Mouse (Mus musculus) MEL (cell line): ENCODE measurements around the gene Slc25a48. TPM values are rescaled to one million over a fixed set of nuclear protein-coding genes. Genes with fewer than 3 reads are reported as not detected.

Experiments
- DNase-seq: peaks from one replicate; pipeline ENCODE4 v3.0.0; 2011; ENCODE audit warnings: low read depth, low spot score
- H3K27ac ChIP-seq: 2 replicates; pipeline ENCODE4 v1.5.1; 2012; ENCODE audit warnings: low read depth, mild to moderate bottlenecking, control low read depth, low read length, moderate library complexity; ENCODE audit not compliant: control insufficient read depth
- H3K27me3 ChIP-seq, 2 experiments: fragments of 150-350 bp in 1 of 2; sonication (generic) in 1 of 2; 2 replicates each; pipeline ENCODE4 v1.6.1; 2012; ENCODE audit warnings: low read length in 2 of 2, mild to moderate bottlenecking in 2 of 2, improper control_type of control experiment in 1 of 2, moderate library complexity in 1 of 2; ENCODE audit not compliant: insufficient read depth in 2 of 2, control insufficient read depth in 1 of 2
- H3K36me3 ChIP-seq, 2 experiments: 2 replicates each; pipeline ENCODE4 v1.6.1; 2012 to 2014; ENCODE audit warnings: low read length in 2 of 2, improper control_type of control experiment in 1 of 2, inconsistent platforms in 1 of 2, mild to moderate bottlenecking in 1 of 2; ENCODE audit not compliant: insufficient read depth in 2 of 2, control insufficient read depth in 1 of 2
- H3K4me1 ChIP-seq, 2 experiments: fragments of 150-350 bp in 1 of 2; sonication (generic) in 1 of 2; 2 replicates each; pipeline ENCODE4 v1.6.1; 2012; ENCODE audit warnings: low read length in 2 of 2, improper control_type of control experiment in 1 of 2, mild to moderate bottlenecking in 1 of 2; ENCODE audit not compliant: insufficient read depth in 2 of 2, control insufficient read depth in 1 of 2
- H3K4me3 ChIP-seq, 2 experiments: fragments of 150-350 bp in 1 of 2; sonication (generic) in 1 of 2; 2 replicates each; pipeline ENCODE4 v1.5.1; 2012; ENCODE audit warnings: low read depth in 2 of 2, low read length in 2 of 2, mild to moderate bottlenecking in 2 of 2, moderate library complexity in 2 of 2, control low read depth in 1 of 2, improper control_type of control experiment in 1 of 2; ENCODE audit not compliant: control insufficient read depth in 1 of 2, insufficient read depth in 1 of 2
- H3K79me2 ChIP-seq: 2 replicates; pipeline ENCODE4 v1.6.1; 2012; ENCODE audit warnings: mild to moderate bottlenecking, low read length, moderate library complexity; ENCODE audit not compliant: control insufficient read depth, poor library complexity, insufficient read depth
- H3K9ac ChIP-seq: 2 replicates; pipeline ENCODE4 v1.6.1; 2012; ENCODE audit warnings: low read depth, mild to moderate bottlenecking, control low read depth, low read length, moderate library complexity; ENCODE audit not compliant: control insufficient read depth, poor library complexity, severe bottlenecking
- H3K9me3 ChIP-seq: fragments of 150-350 bp; sonication (generic); replicated peaks from 2 replicates; pipeline ENCODE4 v1.6.1; 2012; ENCODE audit warnings: mild to moderate bottlenecking, low read length, improper control_type of control experiment, moderate library complexity; ENCODE audit not compliant: insufficient read depth
- CHD1 ChIP-seq: IDR thresholded peaks from 2 replicates; pipeline ENCODE4 v1.6.1; 2012; ENCODE audit warnings: low read depth, mild to moderate bottlenecking, inconsistent platforms, low read length, improper control_type of control experiment
- CTCF ChIP-seq, 3 experiments: IDR thresholded peaks in 2 of 3; conservative IDR thresholded peaks in 1 of 3; 2 replicates each; pipeline ENCODE4 v1.5.1; 2011 to 2012; ENCODE audit warnings: low read length in 3 of 3, low read depth in 2 of 3, mild to moderate bottlenecking in 2 of 3, improper control_type of control experiment in 1 of 3, inconsistent platforms in 1 of 3, mixed read lengths in 1 of 3, moderate library complexity in 1 of 3; ENCODE audit not compliant: control insufficient read depth in 1 of 3, insufficient read depth in 1 of 3, poor library complexity in 1 of 3, severe bottlenecking in 1 of 3
- E2F4 ChIP-seq: IDR thresholded peaks from 2 replicates; pipeline ENCODE4 v1.6.1; 2011; ENCODE audit warnings: low read depth, low read length, improper control_type of control experiment, borderline replicate concordance
- GATA1 ChIP-seq: IDR thresholded peaks from 2 replicates; pipeline ENCODE4 v1.6.1; 2011; ENCODE audit warnings: low read depth, low read length, improper control_type of control experiment
- KAT2A ChIP-seq: conservative IDR thresholded peaks from 2 replicates; pipeline ENCODE4 v1.6.1; 2012; ENCODE audit warnings: low read depth, low read length, improper control_type of control experiment, inconsistent platforms
- MAZ ChIP-seq: IDR thresholded peaks from 2 replicates; pipeline ENCODE4 v1.6.1; 2012; ENCODE audit warnings: low read depth, mild to moderate bottlenecking, inconsistent platforms, low read length, improper control_type of control experiment
- NRF1 ChIP-seq: IDR thresholded peaks from 2 replicates; pipeline ENCODE4 v1.6.1; 2014; ENCODE audit warnings: low read depth, mild to moderate bottlenecking, inconsistent platforms, low read length, improper control_type of control experiment, moderate library complexity; ENCODE audit not compliant: poor library complexity, insufficient read depth, severe bottlenecking
- POLR2A ChIP-seq, 2 experiments: IDR thresholded peaks; 2 replicates each; pipeline ENCODE4 v1.6.1; 2011 to 2012; ENCODE audit warnings: low read length in 2 of 2, mild to moderate bottlenecking in 2 of 2, control low read depth in 1 of 2, improper control_type of control experiment in 1 of 2, low read depth in 1 of 2, moderate library complexity in 1 of 2; ENCODE audit not compliant: control insufficient read depth in 1 of 2, insufficient read depth in 1 of 2, poor library complexity in 1 of 2
- RCOR1 ChIP-seq: IDR thresholded peaks from 2 replicates; pipeline ENCODE4 v1.6.1; 2012; ENCODE audit warnings: low read depth, mild to moderate bottlenecking, inconsistent platforms, low read length, improper control_type of control experiment
- SIN3A ChIP-seq: IDR thresholded peaks from 2 replicates; pipeline ENCODE4 v1.6.1; 2012; ENCODE audit warnings: low read length, improper control_type of control experiment, inconsistent platforms
- SMC3 ChIP-seq: IDR thresholded peaks from 2 replicates; pipeline ENCODE4 v1.6.1; 2011; ENCODE audit warnings: low read depth, low read length, improper control_type of control experiment
- TAL1 ChIP-seq: IDR thresholded peaks from 2 replicates; pipeline ENCODE4 v1.6.1; 2012; ENCODE audit warnings: mild to moderate bottlenecking, inconsistent platforms, low read length, moderate library complexity, mixed read lengths
- USF1 ChIP-seq: IDR thresholded peaks from 2 replicates; pipeline ENCODE4 v1.6.1; 2014; ENCODE audit warnings: low read depth, mild to moderate bottlenecking, inconsistent platforms, low read length, improper control_type of control experiment, moderate library complexity
- ZKSCAN1 ChIP-seq: IDR thresholded peaks from 2 replicates; pipeline ENCODE4 v1.6.1; 2012; ENCODE audit warnings: low read depth, mild to moderate bottlenecking, inconsistent platforms, low read length, improper control_type of control experiment, moderate library complexity
- ZMIZ1 ChIP-seq: IDR thresholded peaks from 2 replicates; pipeline ENCODE4 v1.6.1; 2012; ENCODE audit warnings: low read depth, mild to moderate bottlenecking, inconsistent platforms, low read length, improper control_type of control experiment, moderate library complexity
- polyA plus RNA-seq, 2 experiments: library from polyadenylated mRNA; stranded (reverse) in 1 of 2; unstranded in 1 of 2; fragments of >175 nt in 1 of 2; fragments of >200 nt in 1 of 2; gene quantifications; 2 replicates each; pipeline versions ENCODE4 v1.2.1 to v1.2.4; 2012; ENCODE audit warnings: low replicate concordance in 2 of 2, low read depth in 1 of 2; ENCODE audit not compliant: insufficient read length in 2 of 2, insufficient read depth in 1 of 2, missing spikeins in 1 of 2
- total RNA-seq: library from RNA; depleted of rRNA; stranded (reverse); fragments of 300-350 nt; gene quantifications from 2 replicates; pipeline ENCODE4 v1.2.3, GENCODE M21; 2012

Gene Slc25a48
- total and polyA plus RNA-seq, 3 experiments, result not detected

- Histone ChIP-seq H3K9ac (no peak within 1 kb of the TSS), H3K36me3 (no peaks in the 10 kb centered on the region), H3K79me2 (no peaks in the 10 kb centered on the region), H3K4me3 (no peak within 1 kb of the TSS), H3K27me3 (no peaks in the 10 kb centered on the region), H3K9me3 (no peaks in the 10 kb centered on the region), H3K4me1 (no peaks in the 10 kb centered on the region), H3K27ac (no peak within 1 kb of the TSS)
- no peak for TF ChIP-seq E2F4
- no peak for TF ChIP-seq POLR2A (IDR thresholded peaks at IDR 0.05; ENCODE audit: control insufficient read depth in 1 of 2, insufficient read depth in 1 of 2, low read depth in 1 of 2, low read length in 2 of 2, poor library complexity in 1 of 2)
- TF ChIP-seq CTCF (IDR thresholded peaks at IDR 0.05 in 2 of 3, conservative IDR thresholded peaks at IDR 0.05 in 1 of 3; ENCODE audit: control insufficient read depth in 1 of 3, insufficient read depth in 1 of 3, low read depth in 2 of 3, low read length in 3 of 3, poor library complexity in 1 of 3, severe bottlenecking in 1 of 3), result no peak
- TF ChIP-seq ZMIZ1, result no peak
- no peak for TF ChIP-seq USF1
- no peak for TF ChIP-seq NRF1
- TF ChIP-seq KAT2A, result no peak
- TF ChIP-seq GATA1, result no peak
- no peak for TF ChIP-seq TAL1
- no peak for TF ChIP-seq CHD1
- TF ChIP-seq SMC3, result no peak
- TF ChIP-seq MAZ, result no peak
- no peak for TF ChIP-seq RCOR1
- TF ChIP-seq SIN3A, result no peak
- no peak for TF ChIP-seq ZKSCAN1
- no peak for DNase-seq
These were observed 11.8 kb upstream of the Slc25a48 start, which contains the start of gene Gm3045 for GRCm38 (mm10) chr13:56426365-56426764. Gene Gm3045 (plus strand): TSS chr13:56426594.

- no peaks in the 10 kb centered on the region for H3K9me3 ChIP-seq
These were observed 9.2 kb upstream of the Slc25a48 start for GRCm38 (mm10) chr13:56428724-56429500.

More at GRCm38 (mm10) chr13:56428724-56429500, 9.2 kb upstream of the Slc25a48 start:
- no peak for DNase-seq
- Histone ChIP-seq H3K9ac (no peak overlapping the region), H3K27me3 (no peaks in the 10 kb centered on the region), H3K79me2 (no peaks in the 10 kb centered on the region), H3K4me1 (no peaks in the 10 kb centered on the region), H3K36me3 (no peaks in the 10 kb centered on the region)
- TF ChIP-seq GATA1 (no peak), CTCF (IDR thresholded peaks at IDR 0.05 in 2 of 3, conservative IDR thresholded peaks at IDR 0.05 in 1 of 3; ENCODE audit: control insufficient read depth in 1 of 3, insufficient read depth in 1 of 3, low read depth in 2 of 3, low read length in 3 of 3, poor library complexity in 1 of 3, severe bottlenecking in 1 of 3) (0 out of 6 replicates have a peak, but pooled peaks of 1 of the 3 experiments have one; percentile 5)
- TF ChIP-seq, all 39 proteins: peak for 1
- no peak overlapping the region for H3K4me3 ChIP-seq
- no peak overlapping the region for H3K27ac ChIP-seq
